Mouse (Mus musculus) embryonic facial prominence, embryonic 13.5 days (tissue): ENCODE measurements at regions not wholly inside any gene's neighbourhood (a gene's known extent, or its start where the extent isn't known, plus 50 kb on each side); places are given as distances from the start of the nearest gene placed in this dataset.
A peak's percentile ranks its signal among the peaks of the same experiment; 100 is the strongest.

ENCODE experiments used
- ATAC-seq: fragments of 200-750 bp; cut with Nextera tagmentation; 2 replicates; pipeline ENCODE4 v1.8.0; 2017; ENCODE audit warnings: low read depth; ENCODE audit not compliant: insufficient number of reproducible peaks, insufficient read depth, low FRiP score, low TSS enrichment
- H3K27ac ChIP-seq: fragments of 300-500 bp; sonication (generic); 2 replicates; pipeline ENCODE4 v1.5.1; 2015; ENCODE audit warnings: moderate library complexity, mild to moderate bottlenecking, inconsistent platforms
- H3K27me3 ChIP-seq: fragments of 300-500 bp; sonication (generic); 2 replicates; pipeline ENCODE4 v1.6.1; 2015; ENCODE audit warnings: mild to moderate bottlenecking, inconsistent platforms
- H3K36me3 ChIP-seq: fragments of 300-500 bp; sonication (generic); 2 replicates; pipeline ENCODE4 v1.6.1; 2015; ENCODE audit warnings: mild to moderate bottlenecking, inconsistent platforms
- H3K4me1 ChIP-seq: fragments of 300-500 bp; sonication (generic); 2 replicates; pipeline ENCODE4 v1.6.1; 2015; ENCODE audit warnings: inconsistent platforms
- H3K4me2 ChIP-seq: fragments of 300-500 bp; sonication (generic); 2 replicates; pipeline ENCODE4 v1.6.1; 2015; ENCODE audit warnings: moderate library complexity, mild to moderate bottlenecking, inconsistent platforms
- H3K4me3 ChIP-seq: fragments of 300-500 bp; sonication (generic); 2 replicates; pipeline ENCODE4 v1.5.1; 2015; ENCODE audit warnings: mild to moderate bottlenecking, inconsistent platforms
- H3K9ac ChIP-seq: fragments of 300-500 bp; sonication (generic); 2 replicates; pipeline ENCODE4 v1.6.1; 2015; ENCODE audit warnings: mild to moderate bottlenecking, inconsistent platforms
- H3K9me3 ChIP-seq: fragments of 300-500 bp; sonication (generic); 2 replicates; pipeline ENCODE4 v1.6.1; 2016; ENCODE audit warnings: inconsistent platforms
- WGBS: fragments of 180-500 bp; shearing (Covaris S2); methylation state at CpG from one replicate; pipeline ENCODE4 v1.1.7; 2015; ENCODE audit warnings: mixed read lengths; 5-methylcytosine and 5-hydroxymethylcytosine counted together

DNA sequence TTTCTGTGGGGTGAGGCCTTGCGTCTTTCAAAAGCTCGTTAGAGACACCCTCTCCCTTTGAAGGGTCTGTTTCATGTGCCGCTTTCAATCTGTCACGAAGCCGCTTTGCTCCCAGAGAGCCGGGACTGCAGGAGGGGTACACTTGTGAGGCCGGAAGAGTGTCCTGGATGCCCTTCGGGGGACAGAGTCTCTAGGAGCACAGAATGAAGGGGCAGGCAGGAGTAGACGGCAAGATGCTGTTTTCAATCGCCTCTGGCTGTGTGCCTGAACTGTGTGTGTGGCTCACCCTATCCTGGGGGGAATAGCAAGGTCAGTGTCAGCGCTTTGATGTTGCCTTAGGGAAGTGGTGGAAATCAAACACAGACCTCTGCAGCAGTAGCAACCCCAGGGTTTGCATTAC, 174.7 kb downstream of the Gadd45g start:
- H3K4me2 ChIP-seq: peak overlapping the region; percentile 12
- peaks cover 63% of the 10 kb centered on the region for H3K4me1 ChIP-seq
- no peaks in the 10 kb centered on the region for H3K36me3 ChIP-seq
- 0 out of 2 replicates have a peak overlapping the region, but pooled peaks have one; percentile 32 for H3K9ac ChIP-seq
- no peak overlapping the region for H3K4me3 ChIP-seq
- H3K9me3 ChIP-seq: no peaks in the 10 kb centered on the region
- WGBS: 14% methylated on average over 11 of the region's 11 CpGs
- H3K27me3 ChIP-seq: no peaks in the 10 kb centered on the region
- ATAC-seq: no peak
- peak overlapping the region; percentile 40 for H3K27ac ChIP-seq

DNA sequence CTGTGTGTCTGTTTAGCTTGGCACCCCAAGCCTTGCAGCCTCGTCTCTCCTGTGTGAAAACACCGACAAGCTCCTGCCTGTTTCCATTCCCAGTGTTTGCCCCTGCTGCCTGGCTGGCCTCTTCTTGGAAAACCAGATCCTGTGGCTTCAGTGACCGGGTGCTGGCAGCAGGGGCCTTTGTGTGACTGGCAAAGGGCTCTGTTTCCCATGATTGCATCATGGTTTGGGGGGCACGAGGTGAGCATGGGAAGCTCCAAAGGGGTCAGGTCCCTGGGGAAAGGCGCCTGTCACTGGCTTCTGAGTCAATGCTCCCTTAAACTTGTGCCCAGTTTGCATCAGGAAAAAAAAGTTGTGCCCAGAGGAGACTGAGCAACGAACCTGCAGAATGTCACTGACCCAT, 175.3 kb downstream of the Gadd45g start:
- 26% methylated on average over 6 of the region's 6 CpGs for WGBS
- ATAC-seq: no peak
- peak overlapping the region; percentile 40 for H3K27ac ChIP-seq
- H3K27me3 ChIP-seq: no peaks in the 10 kb centered on the region
- H3K4me1 ChIP-seq: peaks cover 60% of the 10 kb centered on the region
- H3K9ac ChIP-seq: 0 out of 2 replicates have a peak overlapping the region, but pooled peaks have one; percentile 4
- no peaks in the 10 kb centered on the region for H3K9me3 ChIP-seq
- no peak overlapping the region for H3K4me3 ChIP-seq
- H3K4me2 ChIP-seq: peak overlapping the region; percentile 12; the same call in 1 of the 2 replicates
- no peaks in the 10 kb centered on the region for H3K36me3 ChIP-seq

DNA sequence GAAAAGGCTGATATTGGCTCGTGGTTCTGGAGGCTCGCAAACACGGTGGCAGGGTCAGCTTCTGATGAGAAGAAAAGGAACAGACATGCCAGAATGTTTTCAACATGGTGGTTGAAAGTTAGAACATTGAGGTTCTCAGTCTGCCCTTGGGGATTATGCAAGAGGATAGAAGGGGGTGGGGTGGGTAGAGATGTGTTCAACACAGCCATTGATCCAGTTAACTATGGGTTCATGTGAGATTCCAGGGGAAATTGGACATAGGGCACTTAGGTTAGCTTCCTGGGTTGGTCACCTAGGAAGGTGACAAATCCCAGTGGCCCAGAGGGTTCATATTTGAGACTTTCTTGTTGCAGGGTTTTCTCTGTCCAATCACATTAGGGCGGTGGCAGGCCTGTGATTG, 176.1 kb downstream of the Gadd45g start:
- Histone ChIP-seq H3K4me1 (peaks cover 62% of the 10 kb centered on the region), H3K4me3 (no peak overlapping the region), H3K27ac (no peak overlapping the region), H3K9me3 (no peaks in the 10 kb centered on the region), H3K27me3 (no peaks in the 10 kb centered on the region), H3K9ac (no peak overlapping the region), H3K4me2 (no peak overlapping the region), H3K36me3 (no peaks in the 10 kb centered on the region)
- WGBS: 77% methylated on average over 4 of the region's 4 CpGs
- no peak for ATAC-seq

DNA sequence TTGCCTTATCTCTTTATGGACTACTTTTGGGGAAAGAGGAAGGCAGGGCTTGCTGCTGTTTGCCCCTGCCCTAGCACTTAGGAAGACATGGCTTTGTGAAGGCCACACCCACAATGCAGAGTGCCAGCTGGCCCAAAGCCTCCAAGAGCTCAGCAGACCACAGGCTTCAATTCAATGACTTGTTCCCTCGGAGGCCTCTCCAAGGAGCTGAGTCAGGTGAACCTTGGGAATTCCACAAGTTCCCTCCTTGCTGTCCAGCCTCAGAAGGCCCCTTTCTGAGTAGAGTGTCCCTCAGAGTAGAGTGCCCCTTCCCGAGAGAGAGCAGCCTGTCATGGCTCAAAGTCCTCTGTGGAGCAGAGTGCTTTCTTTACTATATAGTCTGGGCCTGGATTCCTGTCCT, 177.9 kb downstream of the Gadd45g start:
- Histone ChIP-seq H3K36me3 (no peaks in the 10 kb centered on the region), H3K27me3 (no peaks in the 10 kb centered on the region), H3K27ac (peak overlapping the region; percentile 62), H3K4me3 (no peak overlapping the region), H3K9me3 (no peaks in the 10 kb centered on the region), H3K9ac (no peak overlapping the region; the same call in 1 of the 2 replicates), H3K4me2 (peak overlapping the region; percentile 21; the same call in 1 of the 2 replicates), H3K4me1 (peaks cover 70% of the 10 kb centered on the region)
- 45% methylated on average over 2 of the region's 2 CpGs for WGBS
- ATAC-seq: no peak

DNA sequence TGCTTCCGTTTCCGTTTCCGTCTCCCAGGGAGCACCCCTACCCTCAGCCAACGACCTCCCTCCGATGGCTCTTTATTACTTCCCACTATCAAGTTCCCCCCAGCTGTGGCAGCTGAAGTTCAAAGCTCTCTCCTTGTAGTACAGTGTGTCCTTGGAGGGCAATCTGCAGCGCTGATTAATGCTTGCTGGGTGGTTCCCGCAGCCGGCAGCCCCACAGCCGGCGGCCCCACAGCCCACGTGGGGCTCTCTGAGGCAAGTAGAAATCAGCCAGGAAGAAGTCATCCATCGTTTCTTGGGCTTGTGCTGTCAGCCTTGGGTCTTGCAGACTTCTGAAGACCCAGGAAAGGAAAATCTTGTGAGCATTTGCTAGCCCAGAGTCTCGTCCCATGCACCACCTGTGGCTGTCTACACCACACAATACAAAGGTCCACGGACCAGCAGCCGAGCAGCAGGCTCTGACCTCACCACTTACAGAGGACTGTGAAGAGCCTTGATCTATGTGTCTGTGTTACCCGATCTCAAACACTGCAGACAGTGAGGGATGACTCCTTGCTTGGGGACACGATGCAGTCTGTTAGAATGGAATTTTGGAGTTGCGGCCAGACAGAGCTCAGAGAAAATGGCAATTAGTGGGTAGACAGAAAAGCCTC, 178.5 kb downstream of the Gadd45g start:
- Histone ChIP-seq H3K27ac (peak overlapping the region; percentile 62), H3K27me3 (no peaks in the 10 kb centered on the region), H3K4me1 (peaks cover 68% of the 10 kb centered on the region), H3K9me3 (no peaks in the 10 kb centered on the region), H3K9ac (no peak overlapping the region; the same call in 1 of the 2 replicates), H3K36me3 (no peaks in the 10 kb centered on the region), H3K4me3 (no peak overlapping the region), H3K4me2 (peak overlapping the region; percentile 21; the same call in 1 of the 2 replicates)
- no peak for ATAC-seq
- 22% methylated on average over 18 of the region's 18 CpGs for WGBS

DNA sequence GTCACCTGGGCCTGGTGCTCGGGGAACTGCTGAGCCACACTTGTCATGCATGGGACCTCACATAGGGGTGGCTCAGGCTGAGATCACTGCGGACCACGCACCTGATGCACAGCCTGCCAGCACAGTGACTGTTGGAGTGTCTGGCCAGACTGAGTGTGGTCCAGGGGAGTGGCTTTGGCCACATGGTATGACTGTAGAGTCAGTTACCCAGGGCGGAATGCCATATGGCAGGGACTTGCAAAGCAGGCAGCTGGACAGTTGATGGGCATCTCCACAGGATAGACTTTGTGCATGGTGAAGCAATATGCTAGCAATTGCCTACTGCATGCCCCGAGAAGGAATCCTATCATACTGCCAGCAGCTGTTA, 179.0 kb downstream of the Gadd45g start:
- peak; percentile 32; the same call in 1 of the 2 replicates for ATAC-seq
- Histone ChIP-seq H3K4me2 (no peak overlapping the region), H3K9me3 (no peaks in the 10 kb centered on the region), H3K9ac (no peak overlapping the region), H3K4me3 (no peak overlapping the region), H3K4me1 (peaks cover 64% of the 10 kb centered on the region), H3K27ac (no peak overlapping the region), H3K36me3 (no peaks in the 10 kb centered on the region), H3K27me3 (no peaks in the 10 kb centered on the region)
- WGBS: 72% methylated on average over 5 of the region's 5 CpGs

DNA sequence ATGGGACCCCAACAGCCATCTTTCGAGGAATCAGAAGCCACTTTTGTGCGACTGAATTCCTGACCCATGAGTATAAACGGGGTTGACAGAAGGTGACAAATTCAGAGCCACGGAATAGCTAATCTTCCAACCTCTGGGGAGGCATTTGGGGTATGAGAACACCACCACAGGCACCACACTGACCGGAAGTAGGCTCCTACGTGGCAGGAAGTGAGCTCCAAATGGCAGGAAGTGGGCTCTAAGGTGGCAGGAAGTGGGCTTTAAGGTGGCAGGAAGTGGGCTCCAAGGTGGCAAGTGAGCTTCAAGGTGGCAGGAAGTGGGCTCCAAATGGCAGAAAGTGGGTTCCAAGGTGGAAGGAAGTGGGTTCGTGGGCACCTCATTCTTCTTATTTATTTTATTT, 179.8 kb downstream of the Gadd45g start:
- Histone ChIP-seq H3K9me3 (no peaks in the 10 kb centered on the region), H3K27ac (no peak overlapping the region), H3K27me3 (no peaks in the 10 kb centered on the region), H3K4me1 (peaks cover 55% of the 10 kb centered on the region), H3K36me3 (no peaks in the 10 kb centered on the region), H3K4me2 (no peak overlapping the region), H3K9ac (no peak overlapping the region), H3K4me3 (no peak overlapping the region)
- WGBS: 85% methylated on average over 7 of the region's 7 CpGs
- ATAC-seq: no peak

DNA sequence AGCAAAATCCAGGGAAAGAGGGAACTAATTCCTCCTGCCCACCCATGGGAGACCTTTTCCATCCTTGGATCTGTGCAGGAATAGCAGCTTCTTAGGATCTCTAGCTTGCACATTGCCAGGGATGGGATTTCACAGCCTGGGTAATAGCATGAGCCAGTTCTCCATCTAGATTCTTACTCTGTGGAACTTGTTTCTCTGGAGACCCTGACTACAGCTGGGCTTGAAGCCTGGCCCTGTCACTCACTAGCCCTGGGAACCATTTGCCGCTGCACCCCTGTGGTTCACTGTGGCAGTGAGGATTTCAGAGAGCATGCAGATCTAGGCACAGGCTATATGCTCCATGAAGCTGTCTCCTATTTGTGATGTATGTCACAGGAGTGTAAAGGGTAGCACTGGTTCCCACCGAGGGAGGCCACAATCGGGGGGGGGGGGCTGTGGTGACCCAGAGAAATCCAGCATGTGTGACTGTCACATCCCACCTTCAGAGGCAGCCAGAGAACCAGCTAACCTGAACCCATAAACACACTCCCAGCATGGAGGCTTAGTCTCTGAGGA, 183.5 kb downstream of the Gadd45g start:
- WGBS: 68% methylated on average over 3 of the region's 3 CpGs
- no peak for ATAC-seq
- Histone ChIP-seq H3K9ac (no peak overlapping the region), H3K4me3 (no peak overlapping the region), H3K4me1 (peaks cover 30% of the 10 kb centered on the region), H3K27ac (no peak overlapping the region), H3K36me3 (no peaks in the 10 kb centered on the region), H3K4me2 (no peak overlapping the region), H3K9me3 (no peaks in the 10 kb centered on the region), H3K27me3 (no peaks in the 10 kb centered on the region)

DNA sequence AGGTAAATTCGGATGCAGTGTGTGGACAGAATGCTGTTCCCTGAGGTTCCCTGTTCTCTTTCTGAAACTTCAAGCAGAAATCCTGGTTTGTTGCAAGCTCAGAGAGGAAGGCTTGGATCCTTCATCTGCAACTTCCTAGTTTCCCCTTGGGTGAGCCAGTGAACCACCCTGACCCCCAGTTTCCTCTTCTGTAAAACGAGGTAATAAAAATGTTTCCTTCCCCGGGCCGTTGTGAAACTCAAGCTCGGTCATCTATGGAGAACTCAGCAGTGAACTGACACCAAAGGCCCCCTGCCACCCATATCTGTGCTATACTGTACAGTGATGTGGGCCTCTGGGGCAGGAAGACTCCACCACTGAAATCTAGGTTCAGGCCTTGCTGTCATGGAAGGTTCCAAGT, 185.0 kb downstream of the Gadd45g start:
- H3K9me3 ChIP-seq: no peaks in the 10 kb centered on the region
- peaks cover 19% of the 10 kb centered on the region for H3K4me1 ChIP-seq
- WGBS: 73% methylated on average over 5 of the region's 5 CpGs
- no peak overlapping the region for H3K27ac ChIP-seq
- H3K4me2 ChIP-seq: no peak overlapping the region
- ATAC-seq: no peak
- H3K36me3 ChIP-seq: no peaks in the 10 kb centered on the region
- H3K9ac ChIP-seq: no peak overlapping the region
- no peak overlapping the region for H3K4me3 ChIP-seq
- H3K27me3 ChIP-seq: no peaks in the 10 kb centered on the region

DNA sequence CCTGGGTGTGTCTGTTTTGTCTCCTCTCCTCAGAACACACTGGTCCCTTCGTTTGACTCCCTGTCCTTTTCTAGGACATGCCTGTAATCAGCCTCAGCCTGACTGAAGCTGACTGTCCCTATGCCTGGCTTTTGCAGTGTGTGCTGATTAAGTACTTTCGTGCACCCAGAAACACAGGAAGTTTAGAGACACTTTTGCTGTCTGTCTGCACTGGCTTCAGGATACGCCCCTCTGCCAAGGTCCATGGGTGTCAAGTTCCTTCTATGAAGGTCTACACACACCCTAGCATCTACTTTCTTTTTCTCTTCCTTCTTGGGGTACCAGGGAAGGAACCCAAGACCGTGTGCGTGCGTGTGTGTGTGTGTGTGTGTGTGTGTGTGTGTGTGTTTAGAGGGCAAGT, 189.3 kb downstream of the Gadd45g start:
- Histone ChIP-seq H3K9me3 (no peaks in the 10 kb centered on the region), H3K4me1 (peaks cover 4% of the 10 kb centered on the region; the same call in 1 of the 2 replicates), H3K9ac (no peak overlapping the region), H3K27me3 (no peaks in the 10 kb centered on the region), H3K4me2 (no peak overlapping the region), H3K27ac (no peak overlapping the region), H3K36me3 (no peaks in the 10 kb centered on the region), H3K4me3 (no peak overlapping the region)
- no peak for ATAC-seq
- 66% methylated on average over 6 of the region's 6 CpGs for WGBS

DNA sequence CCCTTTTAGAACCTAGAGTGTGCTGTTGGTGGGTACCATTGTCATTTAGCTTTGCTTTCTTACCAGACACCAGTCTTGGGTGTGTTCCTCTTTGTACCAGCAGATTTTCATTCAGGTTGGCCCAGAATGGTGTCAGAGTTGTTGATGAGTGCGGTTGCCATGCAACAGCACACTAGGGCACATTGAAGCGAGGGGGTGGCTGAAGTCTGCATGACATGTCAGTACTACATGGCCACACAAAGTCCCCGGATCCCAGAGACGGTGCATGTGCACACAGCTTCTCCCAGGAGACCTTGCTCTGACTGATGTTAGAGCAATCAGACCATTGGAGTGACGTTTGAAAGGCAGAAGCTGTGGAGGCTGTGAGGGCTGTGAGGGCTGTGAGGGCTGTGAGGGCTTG, 189.9 kb downstream of the Gadd45g start:
- no peaks in the 10 kb centered on the region for H3K36me3 ChIP-seq
- 76% methylated on average over 5 of the region's 5 CpGs for WGBS
- H3K27ac ChIP-seq: no peak overlapping the region
- H3K9ac ChIP-seq: no peak overlapping the region
- no peak overlapping the region for H3K4me3 ChIP-seq
- no peak for ATAC-seq
- peaks cover 8% of the 10 kb centered on the region for H3K4me1 ChIP-seq
- no peaks in the 10 kb centered on the region for H3K27me3 ChIP-seq
- H3K4me2 ChIP-seq: no peak overlapping the region
- no peaks in the 10 kb centered on the region for H3K9me3 ChIP-seq

DNA sequence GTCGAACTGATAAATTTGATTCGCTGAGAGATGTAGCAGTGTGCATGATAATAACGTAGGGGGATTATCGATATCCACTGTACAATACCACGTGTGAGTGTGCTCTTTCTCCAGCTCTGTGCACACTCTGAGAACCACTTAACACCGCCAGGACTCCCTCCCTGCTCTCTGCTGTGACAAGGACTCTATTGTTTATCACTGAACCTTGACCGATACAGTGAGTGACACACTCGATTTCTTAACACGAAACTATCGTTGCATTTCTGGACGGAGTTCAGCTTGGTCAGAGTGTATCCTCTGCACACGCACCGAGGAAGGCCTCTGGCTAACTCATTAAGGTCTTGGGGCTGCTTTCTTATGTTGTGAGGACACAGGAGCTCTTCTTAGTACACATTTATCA, 190.7 kb downstream of the Gadd45g start:
- H3K27ac ChIP-seq: no peak overlapping the region
- no peak for ATAC-seq
- no peaks in the 10 kb centered on the region for H3K27me3 ChIP-seq
- no peaks in the 10 kb centered on the region for H3K36me3 ChIP-seq
- no peaks in the 10 kb centered on the region for H3K9me3 ChIP-seq
- H3K4me3 ChIP-seq: no peak overlapping the region
- H3K4me1 ChIP-seq: peaks cover 17% of the 10 kb centered on the region
- 55% methylated on average over 13 of the region's 13 CpGs for WGBS
- H3K9ac ChIP-seq: no peak overlapping the region
- H3K4me2 ChIP-seq: no peak overlapping the region
